Mouse (Mus musculus): Measurements from ENCODE around the gene Fignl1. TPM values are rescaled to one million over a fixed set of nuclear protein-coding genes. Genes with fewer than 3 reads are reported as not detected.

The Fignl1 gene
- polyA plus RNA-seq, 1 experiment, result 0.65 TPM

GRCm38 (mm10) chr11:11800304-11800703, 8.5 kb downstream of the Fignl1 start:
- no peak for TF ChIP-seq CTCF (IDR thresholded peaks at IDR 0.05; ENCODE audit: borderline replicate concordance, insufficient read depth, low read depth, low read length)
- TF ChIP-seq POLR2A (IDR thresholded peaks at IDR 0.05; ENCODE audit: borderline replicate concordance, insufficient read depth, low read length), result no peak
- no peak for DNase-seq

GRCm38 (mm10) chr11:11798690-11799089, 10.1 kb downstream of the Fignl1 start:
- DNase-seq, result no peak
- Histone ChIP-seq H3K4me1 (ENCODE audit: control insufficient read depth, insufficient read depth, low read length) (no peaks in the 10 kb centered on the region), H3K4me3 (replicated peaks; ENCODE audit: insufficient read depth, low read depth, low read length) (no peak overlapping the region), H3K27ac (ENCODE audit: insufficient read depth, low read length) (no peak overlapping the region), H3K27me3 (ENCODE audit: control insufficient read depth, insufficient read depth, low read length) (no peaks in the 10 kb centered on the region; the same call in 1 of the 2 replicates)
- 100% methylated on average over 1 of the region's 1 CpGs for WGBS
- no peak for TF ChIP-seq POLR2A (IDR thresholded peaks at IDR 0.05; ENCODE audit: borderline replicate concordance, insufficient read depth, low read length)
- TF ChIP-seq CTCF (IDR thresholded peaks at IDR 0.05; ENCODE audit: borderline replicate concordance, insufficient read depth, low read depth, low read length), result no peak

More at GRCm38 (mm10) chr11:11800304-11800703, 8.5 kb downstream of the Fignl1 start:
- no peaks in the 10 kb centered on the region; the same call in 1 of the 2 replicates for H3K27me3 ChIP-seq (ENCODE audit: control insufficient read depth, insufficient read depth, low read length)
- H3K4me3 ChIP-seq (replicated peaks; ENCODE audit: insufficient read depth, low read depth, low read length), result no peak overlapping the region
- WGBS, result 92% methylated on average over 3 of the region's 3 CpGs
- H3K27ac ChIP-seq (ENCODE audit: insufficient read depth, low read length), result no peak overlapping the region
- H3K4me1 ChIP-seq (ENCODE audit: control insufficient read depth, insufficient read depth, low read length), result no peaks in the 10 kb centered on the region

- TF ChIP-seq POLR2A (IDR thresholded peaks at IDR 0.05; ENCODE audit: borderline replicate concordance, insufficient read depth, low read length) (no peak), CTCF (IDR thresholded peaks at IDR 0.05; ENCODE audit: borderline replicate concordance, insufficient read depth, low read depth, low read length) (no peak)
- Histone ChIP-seq H3K27ac (ENCODE audit: insufficient read depth, low read length) (no peak overlapping the region), H3K4me3 (replicated peaks; ENCODE audit: insufficient read depth, low read depth, low read length) (no peak overlapping the region), H3K27me3 (ENCODE audit: control insufficient read depth, insufficient read depth, low read length) (no peaks in the 10 kb centered on the region; the same call in 1 of the 2 replicates), H3K4me1 (ENCODE audit: control insufficient read depth, insufficient read depth, low read length) (no peaks in the 10 kb centered on the region)
- 87% methylated on average over 1 of the region's 1 CpGs for WGBS
- no peak for DNase-seq
Observed at GRCm38 (mm10) chr11:11794626-11795025, 14.1 kb downstream of the Fignl1 start.

GRCm38 (mm10) chr11:11788521-11788974, 20.2 kb downstream of the Fignl1 start:
- TF ChIP-seq POLR2A (IDR thresholded peaks at IDR 0.05; ENCODE audit: borderline replicate concordance, insufficient read depth, low read length) (no peak), CTCF (IDR thresholded peaks at IDR 0.05; ENCODE audit: borderline replicate concordance, insufficient read depth, low read depth, low read length) (peak; percentile 50)
- H3K4me3 ChIP-seq (replicated peaks; ENCODE audit: insufficient read depth, low read depth, low read length), result no peak overlapping the region
- H3K27ac ChIP-seq (ENCODE audit: insufficient read depth, low read length), result no peak overlapping the region
- no peaks in the 10 kb centered on the region for H3K27me3 ChIP-seq (ENCODE audit: control insufficient read depth, insufficient read depth, low read length)
- 1% methylated on average over 8 of the region's 8 CpGs for WGBS
- no peaks in the 10 kb centered on the region for H3K4me1 ChIP-seq (ENCODE audit: control insufficient read depth, insufficient read depth, low read length)
- peak; percentile 50 to 62 for DNase-seq

- H3K4me1 ChIP-seq (ENCODE audit: control insufficient read depth, insufficient read depth, low read length), result no peaks in the 10 kb centered on the region
- TF ChIP-seq CTCF (IDR thresholded peaks at IDR 0.05; ENCODE audit: borderline replicate concordance, insufficient read depth, low read depth, low read length) (no peak), POLR2A (IDR thresholded peaks at IDR 0.05; ENCODE audit: borderline replicate concordance, insufficient read depth, low read length) (no peak)
- H3K27me3 ChIP-seq (ENCODE audit: control insufficient read depth, insufficient read depth, low read length), result no peaks in the 10 kb centered on the region
- WGBS, result 70% methylated on average over 6 of the region's 6 CpGs
- H3K4me3 ChIP-seq (replicated peaks; ENCODE audit: insufficient read depth, low read depth, low read length), result no peak overlapping the region
- DNase-seq, result no peak
- H3K27ac ChIP-seq (ENCODE audit: insufficient read depth, low read length), result no peak overlapping the region
Observed at GRCm38 (mm10) chr11:11785457-11785856, 23.3 kb downstream of the Fignl1 start.

- WGBS, result 84% methylated on average over 8 of the region's 8 CpGs
- TF ChIP-seq POLR2A (IDR thresholded peaks at IDR 0.05; ENCODE audit: borderline replicate concordance, insufficient read depth, low read length) (no peak), CTCF (IDR thresholded peaks at IDR 0.05; ENCODE audit: borderline replicate concordance, insufficient read depth, low read depth, low read length) (no peak)
- Histone ChIP-seq H3K27me3 (ENCODE audit: control insufficient read depth, insufficient read depth, low read length) (no peaks in the 10 kb centered on the region), H3K4me3 (replicated peaks; ENCODE audit: insufficient read depth, low read depth, low read length) (no peak overlapping the region), H3K27ac (ENCODE audit: insufficient read depth, low read length) (no peak overlapping the region), H3K4me1 (ENCODE audit: control insufficient read depth, insufficient read depth, low read length) (no peaks in the 10 kb centered on the region)
- DNase-seq, result no peak
Observed at GRCm38 (mm10) chr11:11781728-11782127, 27.0 kb downstream of the Fignl1 start.

- Histone ChIP-seq H3K27me3 (ENCODE audit: control insufficient read depth, insufficient read depth, low read length) (no peaks in the 10 kb centered on the region), H3K4me1 (ENCODE audit: control insufficient read depth, insufficient read depth, low read length) (no peaks in the 10 kb centered on the region), H3K4me3 (replicated peaks; ENCODE audit: insufficient read depth, low read depth, low read length) (no peak overlapping the region), H3K27ac (ENCODE audit: insufficient read depth, low read length) (no peak overlapping the region)
- no peak for DNase-seq
- WGBS, result 92% methylated on average over 6 of the region's 6 CpGs
- no peak for TF ChIP-seq POLR2A (IDR thresholded peaks at IDR 0.05; ENCODE audit: borderline replicate concordance, insufficient read depth, low read length)
- no peak for TF ChIP-seq CTCF (IDR thresholded peaks at IDR 0.05; ENCODE audit: borderline replicate concordance, insufficient read depth, low read depth, low read length)
Observed at GRCm38 (mm10) chr11:11778345-11778744, 30.4 kb downstream of the Fignl1 start.

- WGBS, result 78% methylated on average over 2 of the region's 2 CpGs
- TF ChIP-seq CTCF (IDR thresholded peaks at IDR 0.05; ENCODE audit: borderline replicate concordance, insufficient read depth, low read depth, low read length), result no peak
- no peak for TF ChIP-seq POLR2A (IDR thresholded peaks at IDR 0.05; ENCODE audit: borderline replicate concordance, insufficient read depth, low read length)
Observed at GRCm38 (mm10) chr11:11777796-11778195, 31.0 kb downstream of the Fignl1 start.

More at GRCm38 (mm10) chr11:11777796-11778195, 31.0 kb downstream of the Fignl1 start:
- H3K27me3 ChIP-seq (ENCODE audit: control insufficient read depth, insufficient read depth, low read length), result no peaks in the 10 kb centered on the region
- DNase-seq, result no peak
- H3K4me1 ChIP-seq (ENCODE audit: control insufficient read depth, insufficient read depth, low read length), result no peaks in the 10 kb centered on the region
- no peak overlapping the region for H3K4me3 ChIP-seq (replicated peaks; ENCODE audit: insufficient read depth, low read depth, low read length)
- H3K27ac ChIP-seq (ENCODE audit: insufficient read depth, low read length), result no peak overlapping the region
